Mouse (Mus musculus) midbrain, embryonic 14.5 days (tissue): ENCODE data around the gene Irf8. TPM values are rescaled to one million over a fixed set of nuclear protein-coding genes. Genes with fewer than 3 reads are reported as not detected.

Source experiments
- ATAC-seq: fragments of 200-750 bp; cut with Nextera tagmentation; 2 replicates; pipeline ENCODE4 v1.8.0; 2017; ENCODE audit warnings: moderate number of reproducible peaks, moderate library complexity; ENCODE audit not compliant: low FRiP score, low TSS enrichment
- DNase-seq: peaks from one replicate; pipeline ENCODE4 v3.0.0-alpha.2; 2015
- H3K27ac ChIP-seq: fragments of 300-500 bp; sonication (generic); replicated peaks from 2 replicates; pipeline ENCODE4 v1.5.1; 2014; ENCODE audit warnings: mild to moderate bottlenecking, low read depth, low read length, moderate library complexity
- H3K27me3 ChIP-seq: fragments of 300-500 bp; sonication (generic); 2 replicates; pipeline ENCODE4 v1.6.1; 2014; ENCODE audit warnings: low read length, control low read depth, mixed read lengths; ENCODE audit not compliant: control insufficient read depth, insufficient read depth
- H3K36me3 ChIP-seq: fragments of 300-500 bp; sonication (generic); 2 replicates; pipeline ENCODE4 v1.6.1; 2014; ENCODE audit warnings: low read length, control low read depth; ENCODE audit not compliant: control insufficient read depth, insufficient read depth
- H3K4me1 ChIP-seq: fragments of 300-500 bp; sonication (generic); 2 replicates; pipeline ENCODE4 v1.6.1; 2014; ENCODE audit warnings: mild to moderate bottlenecking, antibody characterized with exemption, low read length, control low read depth; ENCODE audit not compliant: control insufficient read depth, insufficient read depth
- H3K4me2 ChIP-seq: fragments of 300-500 bp; sonication (generic); 2 replicates; pipeline ENCODE4 v1.6.1; 2014; ENCODE audit warnings: mild to moderate bottlenecking, low read length, moderate library complexity
- H3K4me3 ChIP-seq: fragments of 300-500 bp; sonication (generic); replicated peaks from 2 replicates; pipeline ENCODE4 v1.5.1; 2014; ENCODE audit warnings: low read depth, low read length
- H3K9ac ChIP-seq: fragments of 300-500 bp; sonication (generic); replicated peaks from 2 replicates; pipeline ENCODE4 v1.6.1; 2014; ENCODE audit warnings: mild to moderate bottlenecking, low read length, moderate library complexity
- H3K9me3 ChIP-seq: fragments of 300-500 bp; sonication (generic); 2 replicates; pipeline ENCODE4 v1.6.1; 2016; ENCODE audit warnings: low read length, control low read depth, mixed read lengths; ENCODE audit not compliant: control insufficient read depth
- WGBS: fragments of 180-500 bp; shearing (Covaris S2); extraction: QIAGEN DNeasy Blood & Tissue Kit; methylation state at CpG from one replicate; pipeline ENCODE4 v1.1.7; 2014; 5-methylcytosine and 5-hydroxymethylcytosine counted together
- polyA plus RNA-seq: library from polyadenylated mRNA; unstranded; fragments of >200 nt; fragmentation: Nextera tagmentation; extraction: Ambion mirVana; gene quantifications from 2 replicates; pipeline ENCODE4 v1.2.1, GENCODE M21; 2014

The Irf8 gene
- polyA plus RNA-seq, 1 experiment from 2014 or later = 4.0 TPM

DNA sequence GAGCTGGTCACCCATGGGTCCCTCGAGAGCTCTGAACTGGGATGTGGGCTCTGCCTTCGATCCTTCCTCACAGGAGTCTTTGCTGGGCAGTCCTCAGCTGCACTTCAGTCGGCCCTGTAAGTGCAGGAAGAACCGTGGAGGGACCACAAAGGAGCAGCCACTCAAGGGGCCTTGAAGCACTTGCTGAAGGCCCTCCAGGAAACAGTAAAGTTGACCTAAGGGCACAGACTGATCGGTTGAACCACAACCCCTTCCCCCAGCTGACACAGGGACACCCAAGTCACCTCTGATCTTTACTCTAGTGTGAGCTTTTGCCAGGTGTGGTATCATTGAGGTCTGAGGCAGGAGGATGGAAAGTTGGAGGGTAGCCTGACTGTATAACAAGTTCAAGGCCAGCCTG, 10.1 kb upstream of the Irf8 start:
- WGBS = 78% methylated on average over 5 of the region's 5 CpGs
- H3K9ac ChIP-seq = no peak overlapping the region
- ATAC-seq = no peak
- H3K27me3 ChIP-seq = no peaks in the 10 kb centered on the region
- H3K4me3 ChIP-seq = no peak overlapping the region
- no peaks in the 10 kb centered on the region for H3K36me3 ChIP-seq
- no peaks in the 10 kb centered on the region for H3K9me3 ChIP-seq
- DNase-seq = no peak
- no peak overlapping the region for H3K27ac ChIP-seq
- no peak overlapping the region for H3K4me2 ChIP-seq
- H3K4me1 ChIP-seq = no peaks in the 10 kb centered on the region

DNA sequence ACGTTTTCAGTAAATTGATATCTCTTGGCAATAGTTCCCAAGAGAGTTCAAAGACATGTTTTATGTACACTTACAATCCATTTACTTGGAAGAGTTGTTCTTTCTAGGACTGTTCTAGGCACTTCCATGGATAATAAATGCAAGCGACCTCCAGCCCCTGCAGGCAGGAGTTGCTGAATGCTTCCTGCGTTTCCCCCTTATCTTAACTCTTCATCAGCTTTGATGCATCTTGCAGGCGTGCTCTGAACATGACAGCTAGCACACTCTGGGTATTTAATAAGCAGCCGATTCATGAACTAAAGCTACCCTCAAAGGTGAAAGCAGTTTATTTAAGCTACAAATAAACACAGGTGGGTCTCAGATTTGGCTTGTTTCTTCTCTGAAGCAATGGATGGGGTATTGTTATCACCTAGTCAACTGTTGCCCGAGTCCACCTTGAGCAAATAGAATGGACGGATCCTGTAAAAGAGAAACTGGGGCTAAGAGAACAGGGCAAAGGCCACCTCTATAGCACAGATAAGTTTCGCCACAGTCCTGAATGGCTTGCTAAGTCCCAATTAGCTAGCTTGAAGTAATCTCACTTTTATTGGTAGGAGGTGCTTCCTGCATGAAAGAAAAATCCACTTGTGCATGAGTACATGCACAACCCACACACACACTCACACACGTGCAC, 7.5 kb upstream of the Irf8 start:
- no peak overlapping the region for H3K4me3 ChIP-seq
- DNase-seq (no peak), ATAC-seq (no peak)
- WGBS = 77% methylated on average over 9 of the region's 9 CpGs
- no peaks in the 10 kb centered on the region for H3K9me3 ChIP-seq
- H3K27me3 ChIP-seq = no peaks in the 10 kb centered on the region
- H3K36me3 ChIP-seq = no peaks in the 10 kb centered on the region
- no peak overlapping the region for H3K27ac ChIP-seq
- H3K4me2 ChIP-seq = no peak overlapping the region
- no peak overlapping the region for H3K9ac ChIP-seq
- H3K4me1 ChIP-seq = no peaks in the 10 kb centered on the region

DNA sequence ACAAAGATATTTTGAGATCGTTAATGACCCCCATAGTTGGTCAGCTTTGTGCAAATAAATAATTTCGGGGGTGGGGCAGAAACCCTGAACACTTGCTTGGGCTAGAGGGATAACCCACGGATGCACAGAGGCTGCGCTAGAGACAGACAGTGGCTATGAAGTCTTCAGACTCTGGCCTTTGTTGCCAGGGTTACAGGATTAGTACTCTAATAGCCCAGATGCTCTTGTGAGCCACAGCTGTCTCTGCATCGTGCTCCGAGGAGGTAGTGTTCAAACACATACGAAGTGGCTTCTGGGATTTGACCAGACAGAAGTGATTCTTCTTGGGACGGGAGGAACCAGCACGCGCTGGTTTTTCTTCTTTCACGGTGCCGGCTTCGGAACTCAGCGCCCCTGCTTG, 4.6 kb upstream of the Irf8 start:
- no peak overlapping the region for H3K27ac ChIP-seq
- DNase-seq = peak; percentile 71
- ATAC-seq = no peak
- no peak overlapping the region for H3K4me3 ChIP-seq
- H3K4me1 ChIP-seq = 0 out of 2 replicates have a peak, but pooled peaks cover 3% of the 10 kb centered on the region
- H3K9ac ChIP-seq = no peak overlapping the region
- H3K36me3 ChIP-seq = no peaks in the 10 kb centered on the region
- peak overlapping the region; percentile 21 for H3K4me2 ChIP-seq
- H3K9me3 ChIP-seq = no peaks in the 10 kb centered on the region
- WGBS = 17% methylated on average over 14 of the region's 14 CpGs
- H3K27me3 ChIP-seq = peaks cover 15% of the 10 kb centered on the region

DNA sequence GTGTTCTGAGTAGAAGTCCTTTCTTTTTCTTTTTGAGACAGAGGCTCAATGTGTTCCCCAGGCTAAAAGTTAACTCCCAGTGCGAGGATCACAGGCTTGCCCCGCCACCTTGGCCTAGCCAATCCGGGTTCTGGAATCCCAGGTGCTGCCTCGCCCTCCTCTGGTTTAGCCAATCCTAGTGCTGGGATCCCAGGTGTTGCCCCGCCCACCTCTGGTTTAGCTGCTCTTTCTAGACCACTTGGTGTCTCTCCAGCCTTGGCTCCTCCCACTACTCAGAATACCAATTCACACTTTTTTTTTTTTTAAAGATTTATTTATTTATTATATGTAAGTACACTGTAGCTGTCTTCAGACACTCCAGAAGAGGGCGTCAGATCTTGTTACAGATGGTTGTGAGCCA, 4.1 kb upstream of the Irf8 start:
- H3K9me3 ChIP-seq = no peaks in the 10 kb centered on the region
- ATAC-seq (no peak), DNase-seq (no peak)
- 0 out of 2 replicates have a peak, but pooled peaks cover 5% of the 10 kb centered on the region for H3K4me1 ChIP-seq
- H3K27me3 ChIP-seq = peaks cover 15% of the 10 kb centered on the region
- no peak overlapping the region for H3K27ac ChIP-seq
- no peak overlapping the region for H3K4me3 ChIP-seq
- H3K36me3 ChIP-seq = no peaks in the 10 kb centered on the region
- peak overlapping the region; percentile 21; the same call in 1 of the 2 replicates for H3K4me2 ChIP-seq
- WGBS = 41% methylated on average over 5 of the region's 6 CpGs
- no peak overlapping the region for H3K9ac ChIP-seq

DNA sequence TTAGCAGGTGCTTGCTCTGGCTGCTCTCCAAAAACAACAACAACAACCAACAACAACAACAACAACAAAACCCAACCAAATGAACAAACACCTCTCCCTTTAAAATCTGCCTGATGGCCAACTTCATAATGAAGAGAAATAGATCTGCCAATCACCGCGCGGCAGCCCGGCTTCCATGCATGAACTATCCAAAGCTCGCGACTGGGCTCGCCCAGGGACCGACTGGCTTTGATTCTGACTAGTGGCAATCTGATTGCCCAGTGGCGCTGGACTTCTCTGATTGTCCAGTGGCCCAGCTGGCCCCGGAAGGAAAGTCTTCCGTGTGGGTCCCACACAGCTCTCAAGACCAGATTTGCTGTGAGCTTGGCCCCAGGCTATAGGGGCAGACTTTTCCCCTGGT, 328 bp downstream of the Irf8 start:
- ATAC-seq (no peak), DNase-seq (peak; percentile 72)
- H3K4me1 ChIP-seq = 0 out of 2 replicates have a peak, but pooled peaks cover 5% of the 10 kb centered on the region
- no peaks in the 10 kb centered on the region for H3K9me3 ChIP-seq
- peak overlapping the region; percentile 50 for H3K9ac ChIP-seq
- no peaks in the 10 kb centered on the region for H3K36me3 ChIP-seq
- H3K27ac ChIP-seq = no peak overlapping the region
- H3K4me3 ChIP-seq = peak overlapping the region; percentile 48
- WGBS = under 1% methylated on average over 11 of the region's 11 CpGs
- peaks cover 21% of the 10 kb centered on the region for H3K27me3 ChIP-seq
- H3K4me2 ChIP-seq = peak overlapping the region; percentile 97

DNA sequence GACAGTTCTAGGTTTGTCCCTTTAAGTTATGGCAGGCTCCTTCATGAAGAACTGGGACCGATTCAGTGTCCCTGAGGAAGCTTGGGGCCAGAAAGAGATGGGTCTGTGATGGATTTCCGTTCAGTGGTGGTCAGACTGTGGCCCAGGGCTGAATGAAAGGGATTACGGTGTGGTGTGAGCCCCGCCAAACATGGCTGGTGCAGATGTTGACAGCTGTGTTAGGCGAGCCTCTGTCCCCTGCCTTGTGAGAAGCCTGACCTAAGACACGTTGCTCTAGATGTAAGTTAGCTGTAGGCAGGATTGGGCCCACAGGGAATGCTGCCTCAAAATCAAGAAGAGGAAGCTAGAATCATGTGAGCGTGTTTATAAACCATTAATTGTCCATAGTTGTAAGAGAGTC, 1.0 kb downstream of the Irf8 start:
- H3K27ac ChIP-seq = no peak overlapping the region
- ATAC-seq (no peak), DNase-seq (no peak)
- H3K4me3 ChIP-seq = no peak overlapping the region
- 0 out of 2 replicates have a peak, but pooled peaks cover 5% of the 10 kb centered on the region for H3K4me1 ChIP-seq
- H3K9ac ChIP-seq = no peak overlapping the region
- H3K4me2 ChIP-seq = no peak overlapping the region
- H3K27me3 ChIP-seq = peaks cover 21% of the 10 kb centered on the region
- 54% methylated on average over 7 of the region's 7 CpGs for WGBS
- no peaks in the 10 kb centered on the region for H3K36me3 ChIP-seq
- no peaks in the 10 kb centered on the region for H3K9me3 ChIP-seq

DNA sequence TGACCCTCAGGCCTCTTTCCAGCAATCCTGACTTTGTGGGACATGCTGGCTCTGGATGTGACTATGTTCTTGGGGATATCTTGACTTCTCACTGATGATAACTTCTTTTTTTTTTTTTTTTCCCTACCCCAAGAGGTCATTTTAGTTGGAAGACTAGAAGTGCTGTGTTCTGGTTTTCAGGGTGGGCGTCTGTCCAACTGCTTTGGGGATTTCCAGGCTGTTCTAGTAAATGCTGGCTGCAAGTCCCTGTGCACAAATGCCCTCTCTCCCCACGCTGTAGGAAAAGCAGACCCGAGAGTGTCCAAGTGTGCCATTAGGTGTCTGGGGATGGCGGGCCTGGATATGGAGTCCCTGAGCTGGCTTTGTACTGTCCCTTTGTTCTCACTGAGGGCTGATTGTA, 2.6 kb downstream of the Irf8 start:
- Histone ChIP-seq H3K4me3 (no peak overlapping the region), H3K4me1 (0 out of 2 replicates have a peak, but pooled peaks cover 5% of the 10 kb centered on the region), H3K36me3 (no peaks in the 10 kb centered on the region), H3K9me3 (no peaks in the 10 kb centered on the region), H3K27me3 (peaks cover 21% of the 10 kb centered on the region), H3K9ac (no peak overlapping the region), H3K27ac (no peak overlapping the region), H3K4me2 (no peak overlapping the region)
- ATAC-seq (no peak), DNase-seq (no peak)
- 76% methylated on average over 4 of the region's 4 CpGs for WGBS

DNA sequence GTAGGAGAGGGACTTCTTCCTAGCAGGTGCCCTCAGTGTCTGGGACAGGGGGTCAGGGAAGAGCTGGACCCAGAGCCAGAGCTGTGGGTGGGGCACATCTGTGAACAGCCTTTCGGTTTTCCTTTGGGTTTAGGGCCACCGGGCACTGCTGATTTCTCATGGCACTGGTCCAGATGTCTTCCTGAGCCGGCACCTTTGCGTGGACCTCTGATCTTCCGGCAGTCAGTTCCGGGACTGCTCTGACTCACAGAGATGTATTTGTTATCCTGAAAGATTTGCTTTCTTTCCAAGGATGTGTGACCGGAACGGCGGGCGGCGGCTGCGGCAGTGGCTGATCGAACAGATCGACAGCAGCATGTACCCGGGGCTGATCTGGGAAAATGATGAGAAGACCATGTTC, 3.4 kb downstream of the Irf8 start:
- H3K36me3 ChIP-seq = no peaks in the 10 kb centered on the region
- H3K27me3 ChIP-seq = peaks cover 17% of the 10 kb centered on the region
- WGBS = 93% methylated on average over 15 of the region's 15 CpGs
- no peak overlapping the region for H3K9ac ChIP-seq
- H3K4me3 ChIP-seq = no peak overlapping the region
- ATAC-seq (no peak), DNase-seq (no peak)
- no peak overlapping the region for H3K27ac ChIP-seq
- H3K9me3 ChIP-seq = no peaks in the 10 kb centered on the region
- 0 out of 2 replicates have a peak, but pooled peaks cover 5% of the 10 kb centered on the region for H3K4me1 ChIP-seq
- no peak overlapping the region for H3K4me2 ChIP-seq

DNA sequence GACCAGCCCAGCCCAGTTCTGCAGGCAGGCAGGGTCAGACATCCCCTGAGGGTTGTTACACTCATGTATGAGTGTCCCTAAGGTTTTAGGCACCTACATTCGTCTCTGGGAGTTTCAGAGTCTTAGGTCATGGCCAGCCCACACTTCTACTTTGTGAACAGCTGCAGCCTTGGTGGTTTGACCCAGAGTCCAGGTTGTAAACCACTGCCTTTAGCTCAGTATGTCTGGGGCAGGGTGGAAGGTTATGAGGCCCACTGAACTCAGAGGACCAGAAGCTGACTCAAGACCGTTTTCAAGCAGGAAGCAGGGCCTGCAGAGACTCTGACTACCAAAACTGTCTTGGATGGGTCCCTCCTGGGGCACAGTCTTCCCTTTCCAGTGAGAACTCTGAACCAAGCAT, 4.4 kb downstream of the Irf8 start:
- DNase-seq (no peak), ATAC-seq (no peak)
- Histone ChIP-seq H3K9ac (no peak overlapping the region), H3K27ac (no peak overlapping the region), H3K27me3 (peaks cover 6% of the 10 kb centered on the region; the same call in 1 of the 2 replicates), H3K36me3 (no peaks in the 10 kb centered on the region), H3K9me3 (no peaks in the 10 kb centered on the region), H3K4me2 (no peak overlapping the region), H3K4me3 (no peak overlapping the region), H3K4me1 (0 out of 2 replicates have a peak, but pooled peaks cover 5% of the 10 kb centered on the region)
- 67% methylated on average over 2 of the region's 2 CpGs for WGBS
